ENCODE assay signal across 31 mouse cellular contexts in genomic region chr6:122365706-122366105, GRCm38 (mm10). TPM values are rescaled to one million over a fixed set of nuclear protein-coding genes. Genes with fewer than 3 reads are reported as not detected.
DNase-seq lines count a peak whose midpoint lies in the region; ATAC-seq and TF ChIP-seq lines count a peak whose summit lies in the region.
"Had no signal": no experiment of that assay in that cellular context is flagged by ENCODE, and none has a peak within 500 bp of the region (broad histone marks: within the 10 kb centered on the region; RNA-seq: fewer than 3 reads in every experiment).

No protein-coding gene starts in this region.

- H3K9ac ChIP-seq in stomach, embryonic 14.5 days (replicated peaks; ENCODE audit: low read depth, low read length), result no peak overlapping the region
- no peak overlapping the region for H3K9ac ChIP-seq in stomach, postnatal 0 days (ENCODE audit: low read length)
- H3K9ac ChIP-seq in ES-E14 (ENCODE audit: insufficient read depth, low read depth, low read length, poor library complexity, severe bottlenecking), result no peak overlapping the region
- H3K9ac ChIP-seq: embryonic facial prominence, embryonic 13.5 days; forebrain, embryonic 13.5 days; heart, embryonic 13.5 days; hindbrain, embryonic 15.5 days; intestine, embryonic 15.5 days had no signal

- no peak for TF ChIP-seq EP300 in stomach, postnatal 0 days (optimal IDR thresholded peaks at IDR 0.05)

- TF ChIP-seq CTCF in stomach, postnatal 0 days (IDR thresholded peaks at IDR 0.05; ENCODE audit: low read depth), result no peak

- no peaks in the 10 kb centered on the region for H3K27me3 ChIP-seq in stomach, embryonic 14.5 days (ENCODE audit: control insufficient read depth, insufficient read depth, low read length)
- no peaks in the 10 kb centered on the region for H3K27me3 ChIP-seq in stomach, postnatal 0 days (ENCODE audit: control insufficient read depth, insufficient read depth, low read length)
- H3K27me3 ChIP-seq: CH12.LX; embryonic facial prominence, embryonic 13.5 days; forebrain, embryonic 13.5 days; heart, embryonic 13.5 days; hindbrain, embryonic 15.5 days; intestine, embryonic 15.5 days had no signal

- H3K27ac ChIP-seq in stomach, embryonic 14.5 days (ENCODE audit: low read length), result no peak overlapping the region
- no peak overlapping the region for H3K27ac ChIP-seq in stomach, postnatal 0 days (replicated peaks)
- H3K27ac ChIP-seq in ES-E14 (ENCODE audit: insufficient read depth, low read depth, low read length, poor library complexity, severe bottlenecking), result peak overlapping the region; percentile 93
- H3K27ac ChIP-seq: embryonic facial prominence, embryonic 10.5 days; embryonic facial prominence, embryonic 13.5 days; forebrain, embryonic 13.5 days; gastrocnemius, adult 2 months; heart, adult 2 months; heart, embryonic 10.5 days; heart, embryonic 13.5 days; hindbrain, embryonic 15.5 days; intestine, embryonic 15.5 days had no signal

- WGBS in stomach, embryonic 14.5 days, result 39% methylated on average over 3 of the region's 3 CpGs
- WGBS in stomach, postnatal 0 days, result 37% methylated on average over 3 of the region's 3 CpGs

- H3K4me2 ChIP-seq in stomach, embryonic 14.5 days (replicated peaks; ENCODE audit: low read depth, low read length), result no peak overlapping the region
- H3K4me2 ChIP-seq in stomach, postnatal 0 days (replicated peaks; ENCODE audit: low read depth), result no peak overlapping the region
- H3K4me2 ChIP-seq: embryonic facial prominence, embryonic 13.5 days; forebrain, embryonic 13.5 days; heart, embryonic 13.5 days; hindbrain, embryonic 15.5 days; intestine, embryonic 15.5 days had no signal

- no peaks in the 10 kb centered on the region for H3K4me1 ChIP-seq in stomach, embryonic 14.5 days (ENCODE audit: control insufficient read depth, insufficient read depth, low read length)
- no peaks in the 10 kb centered on the region for H3K4me1 ChIP-seq in stomach, postnatal 0 days (replicated peaks; ENCODE audit: control insufficient read depth, insufficient read depth)
- peaks cover 9 to 20% of the 10 kb centered on the region in 2 experiments; a peak in 3 of 4 replicates for H3K4me1 ChIP-seq in ES-E14 (ENCODE audit: control insufficient read depth in 2 of 2, insufficient read depth in 2 of 2, low read length in 2 of 2, poor library complexity in 1 of 2)
- H3K4me1 ChIP-seq: embryonic facial prominence, embryonic 10.5 days; embryonic facial prominence, embryonic 13.5 days; forebrain, embryonic 13.5 days; heart, embryonic 13.5 days; hindbrain, embryonic 15.5 days; intestine, embryonic 15.5 days had no signal

- in situ Hi-C loops in ES-E14 (cut with MboI; ENCODE audit: low sequenced_read_pairs in 2 of 2, unreplicated experiment in 2 of 2), result no loop called here

- no peak overlapping the region for H3K4me3 ChIP-seq in stomach, embryonic 14.5 days (ENCODE audit: low read depth, low read length)
- H3K4me3 ChIP-seq in stomach, postnatal 0 days (ENCODE audit: low read depth, low read length), result no peak overlapping the region
- H3K4me3 ChIP-seq in ES-E14 (ENCODE audit: insufficient read depth in 1 of 2, low read depth in 1 of 2, low read length in 2 of 2, poor library complexity in 1 of 2, severe bottlenecking in 1 of 2), result peak overlapping the region; percentile 19 to 35; a peak in 3 of 4 replicates
- H3K4me3 ChIP-seq: embryonic facial prominence, embryonic 10.5 days; embryonic facial prominence, embryonic 13.5 days; erythroblast, embryonic 14.5 days; forebrain, embryonic 13.5 days; gastrocnemius, adult 2 months; heart, adult 2 months; heart, embryonic 10.5 days; heart, embryonic 13.5 days; hindbrain, embryonic 15.5 days; intestine, embryonic 15.5 days had no signal

- DNase-seq in heart, adult 11 months, result peak; percentile 49
- DNase-seq in heart, adult 18-20 months, result no peak
- no peak for DNase-seq in stomach, postnatal 0 days (ENCODE audit: low spot score)
- DNase-seq in ES-E14 (ENCODE audit: low read depth, low spot score), result no peak
- DNase-seq in lung, postnatal 36 days, result no peak
- no peak for DNase-seq in spleen, adult 18-20 months
- DNase-seq: adrenal gland, adult 8-10 months; adrenal gland, postnatal 25 days; B cell, adult 2 months; cerebellum, adult 11-12 months; cerebellum, adult 8-10 months; cerebellum, postnatal 10 days; cerebellum, postnatal 36 days; embryo, embryonic 11 days; gastrocnemius, adult 2 months; gastrocnemius, postnatal 14 days; heart, adult 2 months; heart, postnatal 14 days; heart, postnatal 4 days had no signal

- peak; percentile 23; the same call in 1 of the 2 replicates for ATAC-seq in stomach, embryonic 14.5 days (ENCODE audit: insufficient number of reproducible peaks, insufficient read depth, low FRiP score, low read depth)
- no peak for ATAC-seq in stomach, postnatal 0 days (ENCODE audit: low FRiP score, low TSS enrichment)
- ATAC-seq: activated CD4-positive, CD25-positive, alpha-beta regulatory T cell, adult 4 months; forebrain, embryonic 13.5 days; forebrain, embryonic 16.5 days; intestine, embryonic 15.5 days had no signal

- H3K9me3 ChIP-seq in stomach, embryonic 14.5 days (ENCODE audit: control insufficient read depth, low read depth, low read length), result no peaks in the 10 kb centered on the region
- H3K9me3 ChIP-seq in stomach, postnatal 0 days (ENCODE audit: control insufficient read depth, low read length), result no peaks in the 10 kb centered on the region
- H3K9me3 ChIP-seq in ES-E14 (ENCODE audit: control insufficient read depth, insufficient read depth, low read depth, low read length), result no peaks in the 10 kb centered on the region
- H3K9me3 ChIP-seq: embryonic facial prominence, embryonic 10.5 days; embryonic facial prominence, embryonic 13.5 days; forebrain, embryonic 13.5 days; heart, embryonic 10.5 days; heart, embryonic 13.5 days; hindbrain, embryonic 15.5 days; intestine, embryonic 15.5 days had no signal

- H3K36me3 ChIP-seq in stomach, embryonic 14.5 days (ENCODE audit: control insufficient read depth, insufficient read depth, low read length), result no peaks in the 10 kb centered on the region
- H3K36me3 ChIP-seq in stomach, postnatal 0 days (ENCODE audit: control insufficient read depth, insufficient read depth, low read length), result no peaks in the 10 kb centered on the region
- no peaks in the 10 kb centered on the region; the same call in 1 of the 2 replicates for H3K36me3 ChIP-seq in ES-E14 (ENCODE audit: control insufficient read depth, insufficient read depth, low read length, poor library complexity, severe bottlenecking)
- H3K36me3 ChIP-seq: embryonic facial prominence, embryonic 10.5 days; embryonic facial prominence, embryonic 13.5 days; heart, embryonic 10.5 days; heart, embryonic 13.5 days; hindbrain, embryonic 15.5 days; intestine, embryonic 15.5 days had no signal

TF ChIP-seq in ES-E14, 5 proteins besides CTCF, POLR2A, EP300 and RAD21:
- no peak for TF ChIP-seq CHD2 (IDR thresholded peaks at IDR 0.05; ENCODE audit: low read depth, low read length)
- no peak for TF ChIP-seq MAFK (IDR thresholded peaks at IDR 0.05; ENCODE audit: insufficient read depth, low read depth, low read length)
- TF ChIP-seq HCFC1 (IDR thresholded peaks at IDR 0.05; ENCODE audit: borderline replicate concordance, insufficient read depth, low read length), result no peak
- TF ChIP-seq ZC3H11A (IDR thresholded peaks at IDR 0.05; ENCODE audit: borderline replicate concordance, low read depth, low read length), result no peak
- no peak for TF ChIP-seq ZNF384 (IDR thresholded peaks at IDR 0.05; ENCODE audit: low read depth, low read length)
TF ChIP-seq in ES-E14: peak in this region for 0.

RNA-seq across cellular contexts. Expression of gene Phc1, which starts 25.3 kb away (rescaled TPM):
- total RNA-seq in heart, adult 18-20 months (2021), result 10 to 100 TPM; 17.8 to 18.6 TPM
- polyA plus RNA-seq in stomach, embryonic 14.5 days (2014; fragmentation: Nextera tagmentation; extraction: Ambion mirVana), result 23.4 and 25.9 TPM in 2 replicates
- 5.3 and 6.1 TPM in 2 replicates for polyA plus RNA-seq in stomach, postnatal 0 days (2015; fragmentation: Nextera tagmentation; extraction: Ambion mirVana)
- total RNA-seq in ES-E14 (2012; rRNA removed), result 169 and 238 TPM in 2 replicates

RNA-seq across cellular contexts. Expression of gene M6pr, which starts 57.2 kb away (rescaled TPM):
- total RNA-seq in heart, adult 18-20 months (2021), result 10 to 100 TPM; 42.5 to 45.6 TPM
- polyA plus RNA-seq in stomach, embryonic 14.5 days (2014; fragmentation: Nextera tagmentation; extraction: Ambion mirVana), result 108 and 118 TPM in 2 replicates
- polyA plus RNA-seq in stomach, postnatal 0 days (2015; fragmentation: Nextera tagmentation; extraction: Ambion mirVana), result 103 and 111 TPM in 2 replicates
- total RNA-seq in ES-E14 (2012; rRNA removed), result 297 and 332 TPM in 2 replicates

Comparison
In these comparisons a context has a peak if more than half of its experiments do, and no peak if none do; other contexts are left out.
1. H3K4me3 ChIP-seq: peak in ES-E14 (2 of 2); none in stomach, embryonic 14.5 days (single experiment) and stomach, postnatal 0 days (single experiment).